Mouse (Mus musculus): Measurements from ENCODE around the gene Gm9736.
"Not testable (repeated sequence)": the region's sequence is repeated elsewhere in the genome, so short reads cannot be mapped to it uniquely, and the experiment has no call there.

GRCm38 (mm10) chr10:77741924-77742688 is 9.0 kb downstream of the Gm9736 start, which contains the start of gene Gm18596:
- TF ChIP-seq CTCF (IDR thresholded peaks at IDR 0.05; ENCODE audit: borderline replicate concordance, insufficient read depth, low read length); POLR2A (IDR thresholded peaks at IDR 0.05; ENCODE audit: low read depth, low read length): not testable (repeated sequence)
